Mouse (Mus musculus): ENCODE data around the gene Acsl4. TPM values are rescaled to one million over a fixed set of nuclear protein-coding genes. Genes with fewer than 3 reads are reported as not detected.

The Acsl4 gene
- polyA plus RNA-seq, 1 experiment from 2014 or later: 23.7 TPM

GRCm38 (mm10) chrX:142276031-142276430 lies 114.3 kb downstream of the Acsl4 start:
- Histone ChIP-seq H3K4me2 (ENCODE audit: low read depth, low read length) (no peak overlapping the region), H3K4me3 (ENCODE audit: low read length) (no peak overlapping the region), H3K4me1 (replicated peaks; ENCODE audit: control insufficient read depth, insufficient read depth, low read length) (no peaks in the 10 kb centered on the region), H3K9me3 (ENCODE audit: control insufficient read depth, low read length) (no peaks in the 10 kb centered on the region), H3K27me3 (ENCODE audit: control insufficient read depth, insufficient read depth, low read depth, low read length) (no peaks in the 10 kb centered on the region; the same call in 1 of the 2 replicates), H3K9ac (ENCODE audit: low read length) (no peak overlapping the region), H3K36me3 (ENCODE audit: control insufficient read depth, insufficient read depth, low read length) (no peaks in the 10 kb centered on the region), H3K27ac (ENCODE audit: low read length) (no peak overlapping the region)
- whole genome bisulfite sequencing: 52% methylated on average over 3 of the region's 3 CpGs
- no peak for ATAC-seq (ENCODE audit: low read depth)

Other genes starting within 250 kb of the Acsl4 start
- gene Gucy2f, start 193.6 kb downstream of the Acsl4 start, polyA plus RNA-seq (2015; fragmentation: Nextera tagmentation; extraction: Ambion mirVana): 0.04 TPM in 1 of 2 replicates, not detected in the other
- 25.7 and 27.5 TPM in 2 replicates for gene Nxt2, start 163.8 kb downstream of the Acsl4 start, polyA plus RNA-seq (2015; fragmentation: Nextera tagmentation; extraction: Ambion mirVana)
- gene Kcne1l, start 84.2 kb downstream of the Acsl4 start, polyA plus RNA-seq (2015; fragmentation: Nextera tagmentation; extraction: Ambion mirVana): 28.9 and 30.1 TPM in 2 replicates

Data from lung, embryonic 16.5 days (tissue).